Mouse (Mus musculus) intestine, embryonic 16.5 days (tissue): Measurements from ENCODE around the gene Npr1. TPM values are rescaled to one million over a fixed set of nuclear protein-coding genes. Genes with fewer than 3 reads are reported as not detected.

Source experiments
- ATAC-seq: fragments of 200-750 bp; cut with Nextera tagmentation; 2 replicates; pipeline ENCODE4 v1.8.0; 2017; ENCODE audit warnings: moderate TSS enrichment, moderate library complexity
- H3K27ac ChIP-seq: fragments of 300-500 bp; sonication (generic); 2 replicates; pipeline ENCODE4 v1.5.1; 2014; ENCODE audit warnings: mild to moderate bottlenecking, low read length
- H3K27me3 ChIP-seq: fragments of 300-500 bp; sonication (generic); replicated peaks from 2 replicates; pipeline ENCODE4 v1.6.1; 2014; ENCODE audit warnings: low read length, control low read depth, mixed read lengths; ENCODE audit not compliant: control insufficient read depth, insufficient read depth
- H3K36me3 ChIP-seq: fragments of 300-500 bp; sonication (generic); 2 replicates; pipeline ENCODE4 v1.6.1; 2014; ENCODE audit warnings: low read length, control low read depth; ENCODE audit not compliant: control insufficient read depth, insufficient read depth
- H3K4me1 ChIP-seq: fragments of 300-500 bp; sonication (generic); 2 replicates; pipeline ENCODE4 v1.6.1; 2014; ENCODE audit warnings: low read length, control low read depth, mixed read lengths; ENCODE audit not compliant: control insufficient read depth, insufficient read depth
- H3K4me2 ChIP-seq: fragments of 300-500 bp; sonication (generic); 2 replicates; pipeline ENCODE4 v1.6.1; 2014; ENCODE audit warnings: low read depth, low read length, control low read depth
- H3K4me3 ChIP-seq: fragments of 300-500 bp; sonication (generic); 2 replicates; pipeline ENCODE4 v1.5.1; 2014; ENCODE audit warnings: mild to moderate bottlenecking, low read length
- H3K9ac ChIP-seq: fragments of 300-500 bp; sonication (generic); 2 replicates; pipeline ENCODE4 v1.6.1; 2014; ENCODE audit warnings: low read depth, low read length
- H3K9me3 ChIP-seq: fragments of 300-500 bp; sonication (generic); 2 replicates; pipeline ENCODE4 v1.6.1; 2016; ENCODE audit warnings: low read length, control low read depth; ENCODE audit not compliant: control insufficient read depth
- WGBS: fragments of 180-500 bp; shearing (Covaris S2); extraction: QIAGEN DNeasy Blood & Tissue Kit; methylation state at CpG from one replicate; pipeline ENCODE4 v1.1.7; 2014; 5-methylcytosine and 5-hydroxymethylcytosine counted together
- polyA plus RNA-seq: library from polyadenylated mRNA; unstranded; fragments of >200 nt; fragmentation: Nextera tagmentation; extraction: Ambion mirVana; gene quantifications from 2 replicates; pipeline ENCODE4 v1.2.1, GENCODE M21; 2015

Npr1 gene
- polyA plus RNA-seq, 1 experiment from 2014 or later, result 6.6 TPM

DNA sequence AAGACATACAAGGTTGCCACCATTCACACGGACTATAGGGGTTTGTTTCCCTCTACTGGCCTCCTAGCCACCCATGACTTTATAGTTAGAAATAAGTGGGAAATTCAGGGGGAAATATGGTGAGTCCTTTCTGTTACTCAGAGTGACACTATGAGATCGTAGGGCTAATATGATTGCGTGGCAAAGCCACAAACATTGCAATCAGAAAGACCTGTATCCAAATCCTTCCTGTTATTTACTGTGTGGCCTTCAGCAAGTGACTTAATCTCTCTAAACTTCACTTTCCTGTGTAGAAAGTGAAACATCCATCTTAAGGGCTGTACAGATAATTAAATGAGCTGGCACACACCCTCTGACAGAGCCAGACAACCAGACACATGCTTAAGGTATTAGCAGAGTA lies 56.9 kb downstream of the Npr1 start:
- no peak overlapping the region for H3K27ac ChIP-seq
- H3K27me3 ChIP-seq, result no peaks in the 10 kb centered on the region
- H3K9me3 ChIP-seq, result no peaks in the 10 kb centered on the region
- H3K4me2 ChIP-seq, result no peak overlapping the region
- ATAC-seq, result no peak
- H3K36me3 ChIP-seq, result peaks cover 6% of the 10 kb centered on the region; the same call in 1 of the 2 replicates
- 0 out of 2 replicates have a peak, but pooled peaks cover 2% of the 10 kb centered on the region for H3K4me1 ChIP-seq
- H3K4me3 ChIP-seq, result no peak overlapping the region
- no peak overlapping the region for H3K9ac ChIP-seq
- 87% methylated on average over 3 of the region's 3 CpGs for WGBS

DNA sequence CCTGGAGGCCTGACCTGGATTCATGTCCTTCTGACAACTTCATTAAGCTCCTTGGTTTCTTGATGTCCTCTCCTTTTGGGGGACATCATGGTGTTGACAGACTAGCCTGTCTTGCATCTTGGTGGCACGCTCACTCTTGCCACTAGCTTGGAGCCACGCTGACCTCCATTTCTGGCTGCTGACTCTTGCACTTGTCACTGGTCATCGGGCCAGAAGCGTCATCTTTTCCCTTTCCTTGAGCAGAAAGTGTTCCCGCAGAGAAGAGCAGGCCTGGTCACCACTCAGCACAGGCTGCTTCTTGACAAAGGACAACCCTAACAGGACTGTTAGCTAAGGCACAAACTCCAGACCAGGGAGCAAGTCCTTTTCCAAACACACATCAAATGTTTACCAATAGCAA lies 59.3 kb downstream of the Npr1 start:
- ATAC-seq, result no peak
- 94% methylated on average over 5 of the region's 5 CpGs for WGBS
- Histone ChIP-seq H3K9ac (no peak overlapping the region), H3K9me3 (no peaks in the 10 kb centered on the region), H3K4me3 (no peak overlapping the region), H3K4me1 (no peaks in the 10 kb centered on the region), H3K27ac (no peak overlapping the region), H3K27me3 (no peaks in the 10 kb centered on the region), H3K4me2 (no peak overlapping the region), H3K36me3 (peaks cover 12% of the 10 kb centered on the region)

GRCm38 (mm10) chr3:90404609-90405008 lies 61.1 kb downstream of the Npr1 start:
- H3K4me3 ChIP-seq, result no peak overlapping the region
- H3K4me2 ChIP-seq, result no peak overlapping the region
- 65% methylated on average over 4 of the region's 4 CpGs for WGBS
- H3K27ac ChIP-seq, result no peak overlapping the region
- H3K9ac ChIP-seq, result no peak overlapping the region
- peaks cover 31% of the 10 kb centered on the region for H3K36me3 ChIP-seq
- ATAC-seq, result no peak
- H3K27me3 ChIP-seq, result no peaks in the 10 kb centered on the region
- no peaks in the 10 kb centered on the region for H3K4me1 ChIP-seq
- H3K9me3 ChIP-seq, result no peaks in the 10 kb centered on the region

DNA sequence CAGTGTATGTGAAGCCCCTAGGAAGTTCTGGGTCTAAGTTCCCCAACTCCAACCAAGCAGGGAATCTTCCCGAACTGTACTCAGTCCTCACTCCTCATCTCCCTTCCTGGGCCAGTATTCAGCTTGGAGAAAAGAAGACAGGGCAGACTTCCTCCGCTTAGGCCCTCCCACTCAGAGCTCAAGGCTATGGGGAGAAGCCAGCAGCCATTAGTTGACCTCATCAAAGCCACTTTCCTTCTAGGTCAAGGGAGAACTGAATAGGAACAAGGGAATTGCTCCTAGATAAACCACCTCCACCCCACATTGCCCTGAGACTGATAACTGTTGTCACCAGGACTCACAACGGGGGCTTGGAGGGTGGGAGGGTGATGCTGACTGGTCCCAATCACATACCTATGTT lies 61.5 kb downstream of the Npr1 start:
- no peak overlapping the region for H3K4me3 ChIP-seq
- 81% methylated on average over 3 of the region's 3 CpGs for WGBS
- H3K4me2 ChIP-seq, result no peak overlapping the region
- no peak overlapping the region for H3K9ac ChIP-seq
- peaks cover 33% of the 10 kb centered on the region for H3K36me3 ChIP-seq
- H3K27ac ChIP-seq, result no peak overlapping the region
- no peaks in the 10 kb centered on the region for H3K27me3 ChIP-seq
- no peaks in the 10 kb centered on the region for H3K9me3 ChIP-seq
- ATAC-seq, result no peak
- H3K4me1 ChIP-seq, result no peaks in the 10 kb centered on the region

- H3K9ac ChIP-seq, result no peak overlapping the region
- H3K4me3 ChIP-seq, result no peak overlapping the region
- ATAC-seq, result no peak
- no peak overlapping the region for H3K4me2 ChIP-seq
- H3K4me1 ChIP-seq, result no peaks in the 10 kb centered on the region
- 71% methylated on average over 4 of the region's 4 CpGs for WGBS
- no peaks in the 10 kb centered on the region for H3K27me3 ChIP-seq
- H3K36me3 ChIP-seq, result peaks cover 35% of the 10 kb centered on the region
- no peak overlapping the region for H3K27ac ChIP-seq
- no peaks in the 10 kb centered on the region for H3K9me3 ChIP-seq
These were observed 64.7 kb downstream of the Npr1 start for GRCm38 (mm10) chr3:90400993-90401392.

Other genes starting within 250 kb of the Npr1 start
- gene Jtb, start 234.3 kb downstream of the Npr1 start, polyA plus RNA-seq, result 110 and 114 TPM in 2 replicates
- 16.0 and 18.9 TPM in 2 replicates for gene Creb3l4, start 222.4 kb downstream of the Npr1 start, polyA plus RNA-seq
- 94.5 and 127 TPM in 2 replicates for gene Slc39a1, start 217.7 kb downstream of the Npr1 start, polyA plus RNA-seq
- gene Crtc2, start 211.7 kb downstream of the Npr1 start, polyA plus RNA-seq, result 19.1 and 20.1 TPM in 2 replicates
- 2.3 and 2.4 TPM in 2 replicates for gene Dennd4b, start 200.7 kb downstream of the Npr1 start, polyA plus RNA-seq
- gene Gatad2b, start 172.7 kb downstream of the Npr1 start, polyA plus RNA-seq, result 6.4 and 8.9 TPM in 2 replicates
- gene Slc27a3, start 75.9 kb downstream of the Npr1 start, polyA plus RNA-seq, result 8.4 and 8.6 TPM in 2 replicates
- 20.2 and 22.1 TPM in 2 replicates for gene Ints3, start 32.2 kb downstream of the Npr1 start, polyA plus RNA-seq
- gene Ilf2, start 10.3 kb upstream of the Npr1 start, polyA plus RNA-seq, result 125 and 140 TPM in 2 replicates
- gene Snapin, start 25.2 kb upstream of the Npr1 start, polyA plus RNA-seq, result 74.7 and 79.4 TPM in 2 replicates
- gene Chtop, start 43.6 kb upstream of the Npr1 start, polyA plus RNA-seq, result 90.4 and 99.8 TPM in 2 replicates
- gene S100a1, start 48.5 kb upstream of the Npr1 start, polyA plus RNA-seq, result 142 and 192 TPM in 2 replicates
- 38.5 and 40.8 TPM in 2 replicates for gene S100a13, start 48.6 kb upstream of the Npr1 start, polyA plus RNA-seq
- 7.1 and 10.7 TPM in 2 replicates for gene S100a14, start 61.0 kb upstream of the Npr1 start, polyA plus RNA-seq
- 99.1 and 113 TPM in 2 replicates for gene S100a16, start 71.4 kb upstream of the Npr1 start, polyA plus RNA-seq
- 0.23 and 0.29 TPM in 2 replicates for gene S100a3, start 94.7 kb upstream of the Npr1 start, polyA plus RNA-seq
- not detected in 2 replicates for gene S100a2, start 124.4 kb upstream of the Npr1 start, polyA plus RNA-seq
- gene Gm42674, start 136.0 kb upstream of the Npr1 start, polyA plus RNA-seq, result not detected in 2 replicates
- gene S100a4, start 137.9 kb upstream of the Npr1 start, polyA plus RNA-seq, result 3.6 and 4.0 TPM in 2 replicates
- gene S100a5, start 142.7 kb upstream of the Npr1 start, polyA plus RNA-seq, result 13.2 and 16.0 TPM in 2 replicates
- 376 and 422 TPM in 2 replicates for gene S100a6, start 147.0 kb upstream of the Npr1 start, polyA plus RNA-seq
- 0.17 and 0.42 TPM in 2 replicates for gene S100a7a, start 188.2 kb upstream of the Npr1 start, polyA plus RNA-seq
- 14.9 and 30.6 TPM in 2 replicates for gene S100a8, start 203.1 kb upstream of the Npr1 start, polyA plus RNA-seq
- gene S100a9, start 229.9 kb upstream of the Npr1 start, polyA plus RNA-seq, result 10.1 and 27.1 TPM in 2 replicates